Mouse (Mus musculus): ENCODE data around the gene Abcc4.
"Not testable (repeated sequence)": the region's sequence is repeated elsewhere in the genome, so short reads cannot be mapped to it uniquely, and the experiment has no call there.

Gene Abcc4

GRCm38 (mm10) chr14:118676308-118676994 is 29.6 kb downstream of the Abcc4 start:
- DNase-seq = peak in 1 of 2 experiments; percentile 48

- peak; percentile 67 to 68 for DNase-seq
Observed at GRCm38 (mm10) chr14:118674705-118675139, 31.3 kb downstream of the Abcc4 start.

- DNase-seq = no peak
Observed at GRCm38 (mm10) chr14:118674224-118674623, 31.8 kb downstream of the Abcc4 start.

- DNase-seq = no peak
Observed at GRCm38 (mm10) chr14:118673501-118673900, 32.5 kb downstream of the Abcc4 start.

GRCm38 (mm10) chr14:118672931-118673330 is 33.1 kb downstream of the Abcc4 start:
- not testable (repeated sequence) for DNase-seq

GRCm38 (mm10) chr14:118667499-118667898 is 38.5 kb downstream of the Abcc4 start:
- DNase-seq = peak; percentile 70 to 85

- DNase-seq = no peak
Observed at GRCm38 (mm10) chr14:118664661-118665060, 41.4 kb downstream of the Abcc4 start.

GRCm38 (mm10) chr14:118662625-118663276 is 43.3 kb downstream of the Abcc4 start:
- DNase-seq = no peak

- no peak for DNase-seq
Observed at GRCm38 (mm10) chr14:118662124-118662523, 43.9 kb downstream of the Abcc4 start.

GRCm38 (mm10) chr14:118659230-118659629 is 46.8 kb downstream of the Abcc4 start:
- no peak for DNase-seq

GRCm38 (mm10) chr14:118658328-118658692 is 47.7 kb downstream of the Abcc4 start:
- DNase-seq = no peak

- no peak for DNase-seq
Observed at GRCm38 (mm10) chr14:118657673-118658327, 48.2 kb downstream of the Abcc4 start.

- DNase-seq = no peak
Observed at GRCm38 (mm10) chr14:118657206-118657605, 48.8 kb downstream of the Abcc4 start.

GRCm38 (mm10) chr14:118656036-118656435 is 50.0 kb downstream of the Abcc4 start:
- no peak for DNase-seq

GRCm38 (mm10) chr14:118654903-118655302 is 51.1 kb downstream of the Abcc4 start:
- DNase-seq = no peak

GRCm38 (mm10) chr14:118651704-118652439 is 54.1 kb downstream of the Abcc4 start:
- DNase-seq = no peak

GRCm38 (mm10) chr14:118649895-118650256 is 56.1 kb downstream of the Abcc4 start:
- no peak for DNase-seq

- no peak for DNase-seq
Observed at GRCm38 (mm10) chr14:118649199-118649894, 56.7 kb downstream of the Abcc4 start.

- not testable (repeated sequence) for DNase-seq
Observed at GRCm38 (mm10) chr14:118642940-118643591, 63.0 kb downstream of the Abcc4 start.

GRCm38 (mm10) chr14:118642140-118642539 is 63.9 kb downstream of the Abcc4 start:
- no peak for DNase-seq

- no peak for DNase-seq
Observed at GRCm38 (mm10) chr14:118638447-118639275, 67.4 kb downstream of the Abcc4 start.

Measured in kidney, adult 8-10 months (tissue).